Mouse (Mus musculus) erythroblast, embryonic 14.5 days (primary cell): Measurements from ENCODE around the gene Akr1a1.

Experiments used
- GATA1 ChIP-seq: IDR thresholded peaks from 2 replicates; pipeline ENCODE4 v1.6.1; 2012; ENCODE audit warnings: low read length, inconsistent platforms, mixed read lengths
- TAL1 ChIP-seq: IDR thresholded peaks from 3 replicates; pipeline ENCODE4 v1.6.1; 2012; ENCODE audit warnings: low read length, inconsistent platforms, mixed read lengths

DNA sequence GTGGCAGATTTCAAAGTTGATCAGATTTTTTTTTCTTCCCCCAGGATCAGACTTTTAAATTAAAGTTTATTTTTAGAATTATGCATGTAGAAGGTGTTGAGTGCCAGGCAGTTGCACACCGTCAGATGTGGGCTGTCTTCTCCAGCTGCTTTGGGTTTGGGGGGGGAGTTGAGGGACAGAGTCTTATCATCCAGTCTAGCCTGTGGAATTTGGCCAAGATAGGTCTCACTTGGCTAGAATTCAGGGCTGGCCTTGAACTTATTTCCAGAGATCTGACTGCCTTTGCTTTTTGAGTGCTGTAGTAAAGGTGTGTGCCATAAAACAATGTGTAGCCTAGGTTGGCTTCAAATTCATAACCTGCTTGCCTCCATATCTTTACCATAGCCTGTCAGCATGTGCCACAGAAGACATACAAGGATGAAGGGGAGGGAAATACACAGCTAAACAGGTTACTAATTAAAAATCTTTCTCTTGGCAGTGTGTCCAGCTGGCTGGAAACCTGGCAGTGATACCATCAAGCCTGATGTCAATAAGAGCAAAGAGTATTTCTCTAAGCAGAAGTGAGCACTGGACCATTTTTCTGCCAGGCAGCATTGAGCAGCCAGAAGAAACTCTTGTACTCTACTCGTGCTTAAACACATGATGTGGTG, 47.3 kb upstream of the Akr1a1 start:
- TF ChIP-seq GATA1 (no peak), TAL1 (no peak)
